Mouse (Mus musculus) midbrain, embryonic 11.5 days (tissue): ENCODE measurements around the gene Pon2. TPM values are rescaled to one million over a fixed set of nuclear protein-coding genes. Genes with fewer than 3 reads are reported as not detected.
"Not testable (repeated sequence)": the region's sequence is repeated elsewhere in the genome, so short reads cannot be mapped to it uniquely, and the experiment has no call there.

Experiments used
- ATAC-seq: fragments of 200-750 bp; cut with Nextera tagmentation; 2 replicates; pipeline ENCODE4 v1.8.0; 2017; ENCODE audit warnings: moderate TSS enrichment, moderate library complexity; ENCODE audit not compliant: low FRiP score
- DNase-seq: peaks from one replicate; pipeline ENCODE4 v3.0.0; 2015; ENCODE audit warnings: low spot score; ENCODE audit errors: missing footprints
- H3K27ac ChIP-seq: fragments of 300-500 bp; sonication (generic); 2 replicates; pipeline ENCODE4 v1.5.1; 2014; ENCODE audit warnings: low read depth, low read length
- H3K27me3 ChIP-seq: fragments of 300-500 bp; sonication (generic); 2 replicates; pipeline ENCODE4 v1.6.1; 2014; ENCODE audit warnings: mild to moderate bottlenecking, low read length, moderate library complexity, mixed read lengths; ENCODE audit not compliant: control insufficient read depth, insufficient read depth
- H3K36me3 ChIP-seq: fragments of 300-500 bp; sonication (generic); 2 replicates; pipeline ENCODE4 v1.6.1; 2014; ENCODE audit warnings: mild to moderate bottlenecking, low read length, moderate library complexity, mixed read lengths; ENCODE audit not compliant: control insufficient read depth, insufficient read depth
- H3K4me1 ChIP-seq: fragments of 300-500 bp; sonication (generic); 2 replicates; pipeline ENCODE4 v1.6.1; 2014; ENCODE audit warnings: low read length; ENCODE audit not compliant: control insufficient read depth, insufficient read depth
- H3K4me2 ChIP-seq: fragments of 300-500 bp; sonication (generic); 2 replicates; pipeline ENCODE4 v1.6.1; 2014; ENCODE audit warnings: mild to moderate bottlenecking, moderate library complexity
- H3K4me3 ChIP-seq: fragments of 300-500 bp; sonication (generic); 2 replicates; pipeline ENCODE4 v1.5.1; 2014; ENCODE audit warnings: low read depth, low read length
- H3K9ac ChIP-seq: fragments of 300-500 bp; sonication (generic); 2 replicates; pipeline ENCODE4 v1.6.1; 2014; ENCODE audit warnings: low read length
- H3K9me3 ChIP-seq: fragments of 300-500 bp; sonication (generic); 2 replicates; pipeline ENCODE4 v1.6.1; 2016; ENCODE audit warnings: low read length; ENCODE audit not compliant: control insufficient read depth
- WGBS: fragments of 180-500 bp; shearing (Covaris S2); extraction: QIAGEN DNeasy Blood & Tissue Kit; methylation state at CpG from one replicate; pipeline ENCODE4 v1.1.7; 2014; 5-methylcytosine and 5-hydroxymethylcytosine counted together
- polyA plus RNA-seq: library from polyadenylated mRNA; unstranded; fragments of >200 nt; fragmentation: Nextera tagmentation; extraction: Ambion mirVana; gene quantifications from 2 replicates; pipeline ENCODE4 v1.2.1, GENCODE M21; 2014

Pon2 gene
- polyA plus RNA-seq = 23.0 and 28.4 TPM in 2 replicates

DNA sequence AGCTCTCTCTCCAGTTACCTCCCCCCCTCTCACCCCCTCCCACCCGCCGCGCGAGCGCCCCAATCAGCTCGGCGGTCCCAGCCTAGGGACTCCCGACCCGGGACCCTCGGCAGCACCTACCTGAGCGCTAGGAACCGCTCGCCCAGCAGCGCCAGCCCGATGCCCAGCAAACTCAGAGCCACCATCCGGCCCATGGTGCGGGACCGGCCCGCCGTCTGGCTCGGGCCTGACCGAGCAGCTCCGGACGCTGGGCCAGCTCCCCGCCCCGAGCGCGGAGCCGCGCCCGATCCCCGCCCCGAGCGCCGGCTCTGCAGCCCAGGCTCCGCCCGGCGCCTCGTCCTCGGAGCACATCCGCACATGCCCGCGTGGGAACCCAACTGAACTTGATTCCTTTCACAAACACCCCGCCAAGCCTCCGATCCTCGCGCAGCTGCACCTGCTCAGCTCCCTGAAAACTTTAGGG is at the start of gene Pon2:
Gene Pon2, minus strand, starts transcription at position 364 of the 463 bp plus-strand sequence.
- Histone ChIP-seq H3K27ac (peak within 1 kb of the TSS; percentile 26; the same call in 1 of the 2 replicates), H3K36me3 (no peaks in the 10 kb centered on the region), H3K9me3 (no peaks in the 10 kb centered on the region), H3K4me1 (peaks cover 6% of the 10 kb centered on the region; the same call in 1 of the 2 replicates), H3K9ac (peak within 1 kb of the TSS; percentile 72), H3K4me2 (peak within 1 kb of the TSS; percentile 71), H3K27me3 (0 out of 2 replicates have a peak, but pooled peaks cover 2% of the 10 kb centered on the region), H3K4me3 (peak within 1 kb of the TSS; percentile 55)
- DNase-seq (peak; percentile 97), ATAC-seq (peak; percentile 96)
- 0% methylated on average over 46 of the region's 47 CpGs for WGBS

DNA sequence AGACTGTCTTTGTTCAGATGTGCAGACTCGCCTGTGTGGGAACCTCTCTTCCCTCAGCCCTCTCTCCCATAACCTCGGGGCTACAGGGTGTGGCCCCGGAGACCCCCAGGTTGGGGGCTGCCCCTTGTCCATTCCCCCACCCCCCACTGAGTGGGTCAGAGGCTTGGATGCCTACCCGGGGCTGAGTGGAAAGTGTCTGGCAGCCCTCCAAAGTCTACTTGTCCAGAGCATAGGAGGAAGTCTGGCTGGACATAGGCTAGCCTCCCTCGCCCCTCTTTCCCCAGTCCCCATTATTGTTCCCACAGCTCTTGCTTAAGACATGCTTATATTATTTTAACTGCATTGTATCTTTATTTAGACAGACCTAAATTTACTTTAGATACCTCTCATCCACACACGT is 46.0 kb upstream of the Pon2 start:
- no peak for DNase-seq
- Histone ChIP-seq H3K9me3 (no peaks in the 10 kb centered on the region), H3K4me2 (no peak overlapping the region), H3K36me3 (no peaks in the 10 kb centered on the region), H3K27me3 (no peaks in the 10 kb centered on the region), H3K4me3 (no peak overlapping the region), H3K9ac (no peak overlapping the region), H3K4me1 (no peaks in the 10 kb centered on the region), H3K27ac (no peak overlapping the region)
- no peak for ATAC-seq
- 82% methylated on average over 6 of the region's 6 CpGs for WGBS

DNA sequence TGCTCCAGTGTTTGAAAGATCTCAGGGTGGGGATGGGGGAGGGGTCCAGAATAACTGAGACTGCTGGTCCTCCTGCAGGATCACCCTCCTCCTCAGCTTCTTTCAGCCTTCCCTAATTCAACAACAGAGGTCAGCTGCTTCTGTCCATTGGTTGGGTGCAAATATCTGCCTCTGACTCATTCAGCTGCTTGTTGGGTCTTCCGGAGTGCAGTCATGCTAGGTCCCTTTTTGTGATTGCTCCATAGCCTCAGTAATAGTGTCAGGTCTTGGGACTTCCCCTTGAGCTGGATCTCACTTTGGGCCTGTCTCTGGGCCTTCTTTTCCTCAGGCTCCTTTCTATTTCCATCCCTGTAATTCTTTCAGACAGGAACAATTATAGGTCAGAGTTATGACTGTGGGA is 41.0 kb upstream of the Pon2 start:
- not testable (repeated sequence) for H3K36me3 ChIP-seq, H3K4me1 ChIP-seq, H3K4me3 ChIP-seq, DNase-seq, H3K27ac ChIP-seq, H3K9me3 ChIP-seq, H3K9ac ChIP-seq, ATAC-seq, H3K27me3 ChIP-seq, H3K4me2 ChIP-seq
- WGBS = 100% methylated on average over 1 of the region's 1 CpGs

DNA sequence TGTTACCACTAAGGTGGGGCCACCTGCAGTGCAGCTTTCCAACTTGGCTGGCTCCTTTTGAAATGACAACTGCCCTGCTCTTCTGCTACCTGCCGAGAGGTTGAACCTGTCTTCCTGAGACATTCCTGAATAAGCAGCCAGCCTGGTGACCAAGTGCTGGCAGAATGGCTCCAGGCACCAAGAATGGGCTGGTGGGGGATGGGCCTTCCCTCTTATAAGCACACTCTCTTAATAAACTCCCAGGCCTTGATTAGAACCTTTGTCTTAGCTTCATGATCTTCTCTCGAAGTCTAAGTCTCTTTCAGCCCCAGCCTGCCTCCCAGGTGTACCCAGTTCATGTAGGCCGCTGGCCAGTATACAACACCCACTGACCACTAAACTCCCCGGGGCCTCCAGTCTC is 40.5 kb upstream of the Pon2 start:
- DNase-seq, H3K4me2 ChIP-seq, H3K4me3 ChIP-seq, H3K27ac ChIP-seq, H3K27me3 ChIP-seq, H3K9ac ChIP-seq, H3K36me3 ChIP-seq, H3K4me1 ChIP-seq, H3K9me3 ChIP-seq, ATAC-seq: not testable (repeated sequence)
- WGBS = 84% methylated on average over 4 of the region's 4 CpGs

DNA sequence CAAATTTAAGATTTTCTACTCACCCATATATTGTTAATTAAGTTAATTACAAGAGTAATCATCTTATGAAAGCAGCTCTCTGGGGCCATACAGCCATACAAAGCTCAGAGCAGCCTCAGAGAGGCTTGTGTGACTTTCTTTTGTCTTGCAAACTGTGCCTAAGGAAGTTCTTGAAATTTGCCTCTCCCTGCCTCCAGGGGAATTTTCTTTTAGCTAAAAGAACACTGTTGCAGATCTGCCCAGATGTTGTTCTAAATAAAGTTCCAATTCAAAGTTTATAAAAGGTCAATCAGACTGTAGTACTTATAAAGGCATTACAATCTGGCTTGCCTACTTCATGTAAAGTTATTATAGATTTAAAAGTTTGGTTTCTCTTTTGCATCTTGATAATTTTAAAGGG is 37.8 kb upstream of the Pon2 start:
- not testable (repeated sequence) for DNase-seq, H3K4me1 ChIP-seq, H3K27ac ChIP-seq, H3K27me3 ChIP-seq, H3K36me3 ChIP-seq, H3K4me2 ChIP-seq, H3K9ac ChIP-seq, H3K4me3 ChIP-seq, H3K9me3 ChIP-seq, ATAC-seq

DNA sequence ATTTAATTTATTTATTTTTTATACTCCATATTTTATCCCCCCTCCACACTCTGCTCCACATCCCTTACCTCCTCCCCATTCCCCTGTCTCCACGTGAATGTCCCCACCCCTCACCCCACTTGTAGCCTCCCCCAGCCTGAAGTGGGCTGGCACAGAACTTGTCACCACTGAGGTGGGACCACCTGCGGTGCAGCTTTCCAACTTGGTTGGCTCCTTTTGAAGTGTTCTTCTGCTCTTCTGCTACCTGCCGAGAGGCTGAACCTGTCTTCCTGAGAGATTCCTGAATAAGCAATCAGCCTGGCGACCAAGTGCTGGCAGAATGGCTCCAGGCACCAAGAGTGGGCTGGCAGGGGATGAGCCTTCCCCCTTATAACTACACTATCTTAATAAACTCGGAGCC is 35.8 kb upstream of the Pon2 start:
- Histone ChIP-seq H3K4me3 (no peak overlapping the region), H3K4me2 (no peak overlapping the region), H3K9ac (no peak overlapping the region), H3K36me3 (no peaks in the 10 kb centered on the region), H3K9me3 (no peaks in the 10 kb centered on the region), H3K27ac (no peak overlapping the region), H3K4me1 (no peaks in the 10 kb centered on the region), H3K27me3 (no peaks in the 10 kb centered on the region)
- 58% methylated on average over 5 of the region's 5 CpGs for WGBS
- ATAC-seq = no peak
- DNase-seq = no peak

DNA sequence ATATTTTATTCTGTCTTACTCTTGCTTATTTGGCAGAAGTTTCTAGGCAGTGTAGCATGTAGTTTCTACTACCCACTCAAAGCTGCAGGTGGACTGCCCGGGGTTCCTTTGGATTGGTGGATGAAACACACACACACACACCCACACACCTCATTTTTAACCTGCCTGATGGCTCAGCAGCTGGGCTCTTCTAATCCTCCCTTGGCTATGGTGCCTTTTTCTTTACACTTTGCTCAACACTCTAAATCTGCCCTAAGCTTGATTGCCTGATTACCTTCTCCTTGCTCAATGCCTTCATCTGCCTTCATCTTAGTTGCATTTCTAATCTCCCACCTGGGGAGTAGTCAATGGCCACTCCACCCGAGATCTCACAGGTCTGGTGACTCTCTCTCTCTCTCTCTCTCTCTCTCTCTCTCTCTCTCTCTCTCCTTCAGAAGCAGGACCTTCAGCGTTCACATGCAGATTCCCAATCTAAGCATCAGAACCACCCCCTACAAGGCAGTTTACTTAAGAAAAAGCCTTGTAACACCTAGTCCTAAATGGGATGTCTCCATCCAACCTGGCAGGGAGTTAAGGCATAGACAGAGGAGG is 34.4 kb upstream of the Pon2 start:
- ATAC-seq = no peak
- H3K27ac ChIP-seq = no peak overlapping the region

DNA sequence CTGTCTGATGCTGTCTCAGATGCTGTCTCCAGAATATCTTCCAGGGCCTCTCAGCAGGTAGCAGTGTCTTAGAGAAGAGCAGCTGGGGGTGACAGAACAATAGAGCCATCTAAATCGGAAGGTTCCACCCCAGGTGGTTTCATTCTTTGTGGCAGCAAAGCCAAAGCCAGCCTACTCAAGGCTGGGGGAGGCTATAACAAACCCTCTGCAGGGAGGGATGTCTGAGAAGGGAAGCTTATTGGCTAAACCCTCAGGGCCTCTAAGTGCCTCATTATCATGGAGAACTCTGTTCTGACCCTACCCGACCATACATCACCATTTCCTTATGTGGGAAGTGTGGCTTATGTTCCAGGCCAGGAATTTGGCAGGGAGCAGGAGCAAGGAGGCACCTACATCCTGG is 26.9 kb upstream of the Pon2 start:
- no peak for ATAC-seq
- H3K4me1 ChIP-seq = no peaks in the 10 kb centered on the region
- DNase-seq = no peak
- no peaks in the 10 kb centered on the region for H3K36me3 ChIP-seq
- no peak overlapping the region for H3K4me3 ChIP-seq
- 51% methylated on average over 2 of the region's 2 CpGs for WGBS
- H3K27ac ChIP-seq = no peak overlapping the region
- no peak overlapping the region for H3K9ac ChIP-seq
- no peaks in the 10 kb centered on the region for H3K27me3 ChIP-seq
- H3K4me2 ChIP-seq = no peak overlapping the region
- peaks cover 3% of the 10 kb centered on the region; the same call in 1 of the 2 replicates for H3K9me3 ChIP-seq

More for the DNA sequence above, 34.4 kb upstream of the Pon2 start:
- H3K9me3 ChIP-seq = no peaks in the 10 kb centered on the region
- no peak overlapping the region for H3K4me3 ChIP-seq
- WGBS = 68% methylated on average over 3 of the region's 3 CpGs
- no peak overlapping the region for H3K4me2 ChIP-seq
- H3K9ac ChIP-seq = no peak overlapping the region
- DNase-seq = no peak
- H3K4me1 ChIP-seq = no peaks in the 10 kb centered on the region
- H3K36me3 ChIP-seq = no peaks in the 10 kb centered on the region
- no peaks in the 10 kb centered on the region for H3K27me3 ChIP-seq

DNA sequence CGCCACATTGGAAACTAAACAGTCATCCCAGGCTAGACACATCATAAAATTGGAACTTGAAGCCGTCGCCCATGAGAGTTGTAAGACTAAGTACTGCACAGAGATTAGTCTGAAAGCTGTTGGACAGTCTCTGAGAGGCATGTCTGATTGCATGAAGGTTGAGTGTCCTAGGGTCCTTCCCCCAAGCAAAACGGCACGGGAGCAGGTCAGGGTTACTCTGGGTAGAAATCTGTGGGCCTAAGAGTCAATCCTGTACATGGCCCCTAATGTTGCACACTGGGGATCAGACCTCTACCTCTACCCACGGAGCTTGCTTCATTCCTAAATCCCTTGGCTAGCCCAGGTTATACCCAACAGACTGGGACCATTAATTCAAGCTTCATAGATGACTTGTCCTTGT is 25.8 kb upstream of the Pon2 start:
- not testable (repeated sequence) for H3K9ac ChIP-seq, H3K4me1 ChIP-seq, H3K27me3 ChIP-seq, H3K9me3 ChIP-seq, H3K4me2 ChIP-seq, H3K27ac ChIP-seq, ATAC-seq, DNase-seq, H3K36me3 ChIP-seq, H3K4me3 ChIP-seq
- 95% methylated on average over 6 of the region's 6 CpGs for WGBS
